Mouse (Mus musculus) layer of hippocampus, adult 8-10 months (tissue): ENCODE data around the gene Serpinb5. TPM values are rescaled to one million over a fixed set of nuclear protein-coding genes. Genes with fewer than 3 reads are reported as not detected.
"Not testable (repeated sequence)": the region's sequence is repeated elsewhere in the genome, so short reads cannot be mapped to it uniquely, and the experiment has no call there.

Source experiments
- DNase-seq, 2 experiments: peaks; one replicate each; pipeline ENCODE4 v3.0.0; 2022; ENCODE audit warnings: low spot score in 2 of 2
- total RNA-seq, 4 experiments: library from RNA; stranded (reverse); gene quantifications; 2 replicates each; pipeline ENCODE4 v1.2.4; 2022

Gene Serpinb5
- not detected for total RNA-seq

GRCm38 (mm10) chr1:106860847-106861246 is at the start of gene Serpinb5:
Gene Serpinb5, plus strand, starts transcription at chr1:106861173.
- no peak for DNase-seq

GRCm38 (mm10) chr1:106814864-106815263 is 46.1 kb upstream of the Serpinb5 start:
- no peak for DNase-seq

GRCm38 (mm10) chr1:106815265-106815664 is 45.7 kb upstream of the Serpinb5 start:
- DNase-seq: no peak

- no peak for DNase-seq
Measured at GRCm38 (mm10) chr1:106816766-106817165, 44.2 kb upstream of the Serpinb5 start.

- no peak for DNase-seq
Measured at GRCm38 (mm10) chr1:106818323-106818722, 42.6 kb upstream of the Serpinb5 start.

- DNase-seq: no peak
Measured at GRCm38 (mm10) chr1:106822297-106822696, 38.7 kb upstream of the Serpinb5 start.

GRCm38 (mm10) chr1:106828784-106829183 is 32.2 kb upstream of the Serpinb5 start:
- no peak for DNase-seq

GRCm38 (mm10) chr1:106865543-106865942 is 4.6 kb downstream of the Serpinb5 start:
- no peak for DNase-seq

- no peak for DNase-seq
Measured at GRCm38 (mm10) chr1:106866029-106866428, 5.1 kb downstream of the Serpinb5 start.

GRCm38 (mm10) chr1:106866768-106867167 is 5.8 kb downstream of the Serpinb5 start:
- DNase-seq: no peak

- DNase-seq: no peak
Measured at GRCm38 (mm10) chr1:106869986-106870385, 9.0 kb downstream of the Serpinb5 start.

- DNase-seq: no peak
Measured at GRCm38 (mm10) chr1:106875193-106875886, 14.4 kb downstream of the Serpinb5 start.

- DNase-seq: no peak
Measured at GRCm38 (mm10) chr1:106876147-106876546, 15.2 kb downstream of the Serpinb5 start.

GRCm38 (mm10) chr1:106882723-106883122 is 21.8 kb downstream of the Serpinb5 start:
- DNase-seq: no peak

GRCm38 (mm10) chr1:106883369-106883768 is 22.4 kb downstream of the Serpinb5 start:
- no peak for DNase-seq

- no peak for DNase-seq
Measured at GRCm38 (mm10) chr1:106883812-106884211, 22.8 kb downstream of the Serpinb5 start.

GRCm38 (mm10) chr1:106895142-106895541 is 34.2 kb downstream of the Serpinb5 start:
- not testable (repeated sequence) for DNase-seq

GRCm38 (mm10) chr1:106901406-106901805 is 40.4 kb downstream of the Serpinb5 start:
- no peak for DNase-seq

- DNase-seq: no peak
Measured at GRCm38 (mm10) chr1:106931954-106932353, 71.0 kb downstream of the Serpinb5 start.
